11 mouse cellular contexts compared by ENCODE assay signal in the genomic region with DNA sequence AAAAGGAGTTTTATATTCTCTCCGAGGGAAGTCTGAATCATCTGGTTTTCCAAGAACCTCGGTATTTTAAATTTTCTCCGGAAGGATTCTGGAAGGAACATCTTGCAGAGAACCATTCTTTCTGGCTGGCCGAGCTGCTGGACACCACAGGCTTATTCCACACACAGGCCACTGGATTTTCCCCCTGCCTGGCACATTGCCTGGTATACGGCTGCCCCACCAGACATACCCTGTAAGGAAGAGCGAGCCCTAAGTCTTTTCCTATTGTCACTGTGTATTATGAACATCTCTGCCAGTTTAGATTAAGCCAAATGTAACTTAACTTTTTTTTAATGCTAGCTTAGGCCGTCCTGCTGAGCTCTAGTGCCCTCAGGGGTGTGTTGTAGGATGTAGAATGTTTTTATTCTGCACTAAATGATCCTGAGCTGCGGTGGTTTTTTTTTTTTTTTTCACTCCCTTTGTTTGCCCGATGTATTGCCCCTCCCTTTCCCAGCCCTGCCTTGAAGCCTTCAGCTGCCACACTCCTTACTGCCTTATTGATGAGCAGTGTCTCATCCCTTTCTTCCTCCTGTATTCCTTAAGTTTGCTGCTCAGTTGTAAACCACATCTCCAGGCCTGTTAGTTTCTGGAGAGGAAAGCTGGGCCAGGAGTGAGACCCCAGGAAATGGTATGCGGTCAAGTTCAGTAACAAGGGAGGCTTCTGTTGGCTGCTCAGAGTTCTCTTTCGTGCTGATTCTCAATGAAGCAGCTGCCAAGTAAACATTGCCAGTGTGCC.
DNase-seq lines count a peak whose midpoint lies in the region; ATAC-seq lines count a peak whose summit lies in the region.
"Had no signal": no experiment of that assay in that cellular context is flagged by ENCODE, and none has a peak within 500 bp of the region (broad histone marks: within the 10 kb centered on the region; RNA-seq: fewer than 3 reads in every experiment).

No protein-coding gene starts in this region.

- no peaks in the 10 kb centered on the region for H3K36me3 ChIP-seq in forebrain, embryonic 11.5 days (ENCODE audit: control insufficient read depth, insufficient read depth, low read length)
- no peaks in the 10 kb centered on the region for H3K36me3 ChIP-seq in limb, embryonic 15.5 days
- H3K36me3 ChIP-seq in heart, embryonic 12.5 days: no peaks in the 10 kb centered on the region
- H3K36me3 ChIP-seq: G1E had no signal

- intact Hi-C loops in left cerebral cortex, postnatal 36 days (cut with DNase I): no loop called here

- H3K4me2 ChIP-seq in forebrain, embryonic 11.5 days (ENCODE audit: low read depth, low read length, severe bottlenecking): 0 out of 2 replicates have a peak overlapping the region, but pooled peaks have one; percentile 26
- no peak overlapping the region for H3K4me2 ChIP-seq in limb, embryonic 15.5 days
- no peak overlapping the region for H3K4me2 ChIP-seq in heart, embryonic 12.5 days

- WGBS in forebrain, embryonic 11.5 days: 31% methylated on average over 11 of the region's 11 CpGs
- 25% methylated on average over 11 of the region's 11 CpGs for WGBS in limb, embryonic 15.5 days
- 46% methylated on average over 11 of the region's 11 CpGs for WGBS in heart, embryonic 12.5 days

- H3K27me3 ChIP-seq in forebrain, embryonic 11.5 days (ENCODE audit: control insufficient read depth, insufficient read depth, low read length): no peaks in the 10 kb centered on the region
- H3K27me3 ChIP-seq in limb, embryonic 15.5 days: no peaks in the 10 kb centered on the region
- H3K27me3 ChIP-seq in heart, embryonic 12.5 days (replicated peaks): no peaks in the 10 kb centered on the region

- 0 out of 2 replicates have a peak overlapping the region, but pooled peaks have one; percentile 5 for H3K9ac ChIP-seq in forebrain, embryonic 11.5 days (ENCODE audit: low read length)
- H3K9ac ChIP-seq in limb, embryonic 15.5 days: no peak overlapping the region
- H3K9ac ChIP-seq in heart, embryonic 12.5 days: no peak overlapping the region

- no peaks in the 10 kb centered on the region for H3K9me3 ChIP-seq in forebrain, embryonic 11.5 days (ENCODE audit: control insufficient read depth, low read length)
- H3K9me3 ChIP-seq in limb, embryonic 15.5 days: no peaks in the 10 kb centered on the region
- H3K9me3 ChIP-seq in heart, embryonic 12.5 days (replicated peaks): no peaks in the 10 kb centered on the region
- H3K9me3 ChIP-seq: G1E had no signal

- DNase-seq in testis, postnatal 10 days (ENCODE audit: low spot score): peak; percentile 45
- DNase-seq in testis, postnatal 14 days (ENCODE audit: low spot score): no peak
- peak; percentile 50 for DNase-seq in forebrain, embryonic 11.5 days (ENCODE audit: low spot score)
- DNase-seq in retina, postnatal 1 day: peak; percentile 72
- no peak for DNase-seq in left cerebral cortex, postnatal 36 days (ENCODE audit: low spot score in 2 of 2)
- no peak for DNase-seq in ovary, postnatal 10 days (ENCODE audit: low spot score)
- DNase-seq: heart, postnatal 14 days; lung, adult 18-20 months had no signal

- peak; percentile 66 for ATAC-seq in forebrain, embryonic 11.5 days (replicated peaks; ENCODE audit: low FRiP score)
- 0 out of 2 replicates have a peak, but pooled peaks have one; percentile 19 for ATAC-seq in limb, embryonic 15.5 days (ENCODE audit: insufficient number of reproducible peaks, low FRiP score, low TSS enrichment, low read depth)
- ATAC-seq in heart, embryonic 12.5 days (ENCODE audit: insufficient number of reproducible peaks, low FRiP score): no peak

- H3K4me3 ChIP-seq in forebrain, embryonic 11.5 days (ENCODE audit: low read depth, low read length): no peak overlapping the region
- H3K4me3 ChIP-seq in limb, embryonic 15.5 days: no peak overlapping the region
- no peak overlapping the region for H3K4me3 ChIP-seq in heart, embryonic 12.5 days

- peaks cover 6% of the 10 kb centered on the region; the same call in 1 of the 2 replicates for H3K4me1 ChIP-seq in forebrain, embryonic 11.5 days (replicated peaks; ENCODE audit: control insufficient read depth, insufficient read depth, low read length)
- peaks cover 9% of the 10 kb centered on the region for H3K4me1 ChIP-seq in limb, embryonic 15.5 days
- H3K4me1 ChIP-seq in heart, embryonic 12.5 days (replicated peaks): no peaks in the 10 kb centered on the region

- H3K27ac ChIP-seq in forebrain, embryonic 11.5 days (ENCODE audit: low read depth, low read length): no peak overlapping the region
- H3K27ac ChIP-seq in limb, embryonic 15.5 days: peak overlapping the region; percentile 2; the same call in 1 of the 2 replicates
- H3K27ac ChIP-seq in heart, embryonic 12.5 days (ENCODE audit: poor library complexity, severe bottlenecking): no peak overlapping the region

Comparison
In these comparisons a context has a peak if more than half of its experiments do, and no peak if none do; other contexts are left out.
1. DNase-seq: peak in testis, postnatal 10 days (single experiment), forebrain, embryonic 11.5 days (single experiment) and retina, postnatal 1 day (single experiment); none in testis, postnatal 14 days (single experiment), left cerebral cortex, postnatal 36 days (0 of 2) and ovary, postnatal 10 days (single experiment).